Mouse (Mus musculus) embryonic facial prominence, embryonic 10.5 days (tissue): ENCODE results near the gene Gm11569. TPM values are rescaled to one million over a fixed set of nuclear protein-coding genes. Genes with fewer than 3 reads are reported as not detected.
"Not testable (repeated sequence)": the region's sequence is repeated elsewhere in the genome, so short reads cannot be mapped to it uniquely, and the experiment has no call there.

ENCODE experiments used
- DNase-seq: peaks from one replicate; pipeline ENCODE4 v3.0.0-alpha.2; 2017; ENCODE audit warnings: low spot score
- H3K27ac ChIP-seq: fragments of 300-500 bp; sonication (generic); replicated peaks from 2 replicates; pipeline ENCODE4 v1.5.1; 2016; ENCODE audit warnings: mild to moderate bottlenecking
- H3K27me3 ChIP-seq: fragments of 300-500 bp; sonication (generic); replicated peaks from 2 replicates; pipeline ENCODE4 v1.6.1; 2016; ENCODE audit warnings: low read depth, mild to moderate bottlenecking; ENCODE audit not compliant: poor library complexity, severe bottlenecking
- H3K36me3 ChIP-seq: fragments of 300-500 bp; sonication (generic); replicated peaks from 2 replicates; pipeline ENCODE4 v1.6.1; 2016; ENCODE audit warnings: mild to moderate bottlenecking, moderate library complexity
- H3K4me1 ChIP-seq: fragments of 300-500 bp; sonication (generic); 2 replicates; pipeline ENCODE4 v1.6.1; 2016
- H3K4me3 ChIP-seq: fragments of 300-500 bp; sonication (generic); 2 replicates; pipeline ENCODE4 v1.5.1; 2016; ENCODE audit warnings: mild to moderate bottlenecking, moderate library complexity
- H3K9me3 ChIP-seq: fragments of 300-500 bp; sonication (generic); 2 replicates; pipeline ENCODE4 v1.6.1; 2016; ENCODE audit warnings: mild to moderate bottlenecking
- whole genome bisulfite sequencing: fragments of 180-500 bp; shearing (Covaris S2); methylation state at CpG from one replicate; pipeline ENCODE4 v1.1.7; 2016; 5-methylcytosine and 5-hydroxymethylcytosine counted together
- polyA plus RNA-seq: library from polyadenylated mRNA; unstranded; fragments of >200 nt; fragmentation: Nextera tagmentation; extraction: Ambion mirVana; gene quantifications from 2 replicates; pipeline ENCODE4 v1.2.1, GENCODE M21; 2016

The Gm11569 gene
- polyA plus RNA-seq = not detected in 2 replicates

DNA sequence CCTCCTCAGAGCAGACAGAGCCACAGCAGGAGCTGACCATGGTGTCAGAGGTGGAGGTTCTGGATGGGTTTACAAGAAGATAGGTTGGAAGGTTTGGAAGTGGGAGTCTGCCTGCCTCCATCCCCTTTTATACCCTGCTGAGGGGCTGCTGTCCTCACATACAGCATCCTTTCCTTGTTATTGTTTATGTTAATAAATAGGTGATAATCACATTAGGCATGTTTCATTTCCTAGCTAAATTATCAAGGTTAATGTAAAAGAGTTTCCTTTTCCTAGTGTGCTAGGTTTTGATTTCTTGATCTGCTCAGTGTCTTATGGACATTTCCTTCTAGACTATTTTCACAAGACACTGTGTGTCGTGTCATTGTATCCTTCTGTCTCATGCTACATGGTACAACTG, at the start of gene Gm11569:
Gene Gm11569, minus strand, starts transcription at position 101 of the 400 bp plus-strand sequence.
- H3K27me3 ChIP-seq, DNase-seq, H3K4me3 ChIP-seq, H3K9me3 ChIP-seq, H3K36me3 ChIP-seq, H3K4me1 ChIP-seq, H3K27ac ChIP-seq: not testable (repeated sequence)
- no CpG with 5 or more reads among the region's 1 CpGs for WGBS

DNA sequence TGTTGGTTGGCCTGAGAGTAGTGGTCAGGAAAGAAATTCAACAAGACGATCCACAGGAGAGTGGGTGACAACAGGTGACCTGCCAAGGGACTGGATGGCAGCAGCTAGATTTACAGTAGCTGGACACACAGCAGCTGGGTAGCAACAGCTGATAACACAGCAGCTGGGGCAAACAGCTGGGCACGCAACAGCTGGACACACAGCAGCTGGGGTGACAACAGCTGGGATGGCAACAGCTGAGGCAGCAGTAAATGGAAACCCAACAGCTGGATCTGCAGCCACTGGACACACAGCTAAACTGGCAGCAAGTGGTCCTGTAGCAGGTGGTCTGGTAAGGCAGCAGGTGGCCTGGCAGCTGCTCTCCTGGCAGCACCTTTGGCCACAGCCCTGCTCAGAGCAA, 48.0 kb upstream of the Gm11569 start:
- Histone ChIP-seq H3K9me3 (no peaks in the 10 kb centered on the region), H3K4me3 (no peak overlapping the region), H3K4me1 (no peaks in the 10 kb centered on the region), H3K36me3 (no peaks in the 10 kb centered on the region), H3K27me3 (no peaks in the 10 kb centered on the region), H3K27ac (no peak overlapping the region)
- WGBS = 91% methylated on average over 2 of the region's 2 CpGs
- no peak for DNase-seq

DNA sequence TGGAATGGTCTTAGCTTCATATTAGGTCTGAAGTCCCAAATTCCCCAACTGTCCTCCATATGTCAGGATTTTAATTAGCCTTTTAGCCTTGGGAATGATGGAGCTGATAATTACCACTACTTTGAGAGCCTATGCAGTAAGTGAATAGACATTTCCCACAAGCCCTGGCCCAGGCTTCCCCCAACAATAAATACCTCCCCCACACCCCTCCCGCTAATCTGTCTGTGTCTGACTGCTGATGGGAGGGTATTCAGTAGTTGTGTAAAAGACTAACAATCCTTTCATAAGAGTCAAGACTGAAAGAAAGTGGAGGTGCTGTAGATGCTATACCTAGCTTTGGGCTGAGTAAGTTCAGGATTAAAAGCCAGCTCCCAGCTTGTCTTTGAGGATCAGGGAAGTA, 43.5 kb upstream of the Gm11569 start:
- Histone ChIP-seq H3K36me3 (no peaks in the 10 kb centered on the region), H3K4me3 (no peak overlapping the region), H3K27ac (no peak overlapping the region), H3K4me1 (no peaks in the 10 kb centered on the region), H3K27me3 (no peaks in the 10 kb centered on the region), H3K9me3 (no peaks in the 10 kb centered on the region)
- WGBS = 83% methylated on average over 1 of the region's 1 CpGs
- DNase-seq = no peak

DNA sequence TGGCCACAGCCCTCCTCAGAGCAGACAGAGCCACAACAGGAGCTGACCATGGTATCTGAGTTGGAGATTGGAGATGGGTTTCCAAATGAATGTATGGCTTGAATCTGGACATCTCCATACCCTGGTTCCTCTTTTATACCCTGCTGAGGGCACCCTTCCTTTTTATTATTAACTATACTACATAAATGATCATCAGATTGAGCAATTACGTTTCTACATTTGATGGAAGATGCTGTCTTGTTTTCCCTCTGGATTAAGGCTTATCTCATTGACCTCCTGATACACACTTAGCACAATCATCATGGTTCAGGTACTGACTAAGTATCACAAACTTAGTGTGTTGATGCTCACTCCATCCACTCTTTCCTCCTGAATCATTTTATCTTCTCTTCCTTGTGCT, 39.2 kb upstream of the Gm11569 start, which contains the start of gene 2300003K06Rik:
Gene 2300003K06Rik, minus strand, starts transcription at position 101 of the 400 bp plus-strand sequence.
- Histone ChIP-seq H3K4me3 (no peak within 1 kb of the TSS), H3K27ac (no peak within 1 kb of the TSS), H3K36me3 (no peaks in the 10 kb centered on the region), H3K4me1 (no peaks in the 10 kb centered on the region), H3K27me3 (no peaks in the 10 kb centered on the region), H3K9me3 (no peaks in the 10 kb centered on the region)
- DNase-seq = no peak
- 78% methylated on average over 1 of the region's 1 CpGs for WGBS

DNA sequence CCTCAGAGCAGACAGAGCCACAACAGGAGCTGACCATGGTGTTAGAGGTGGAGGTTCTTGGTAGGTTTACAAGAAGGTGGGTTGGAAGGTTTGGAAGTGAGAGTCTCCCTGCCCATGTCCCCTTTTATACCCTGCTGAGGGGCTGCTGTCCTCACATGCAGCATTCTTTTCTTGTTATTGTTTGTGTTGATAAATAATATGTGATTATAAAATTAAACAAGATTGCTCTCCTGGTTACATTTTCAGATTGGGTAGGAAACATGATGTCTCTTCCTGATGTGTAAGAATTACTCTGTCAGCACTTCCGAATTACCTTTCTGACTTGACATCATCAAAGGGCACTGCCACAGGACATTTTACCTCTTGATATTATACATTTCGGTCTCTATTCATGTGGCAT, 16.8 kb upstream of the Gm11569 start, which contains the start of gene Gm11564:
Gene Gm11564, minus strand, starts transcription at position 101 of the 400 bp plus-strand sequence.
- H3K36me3 ChIP-seq, H3K4me3 ChIP-seq, H3K27ac ChIP-seq, H3K4me1 ChIP-seq, H3K27me3 ChIP-seq, DNase-seq, H3K9me3 ChIP-seq: not testable (repeated sequence)
- 78% methylated on average over 2 of the region's 2 CpGs for WGBS

DNA sequence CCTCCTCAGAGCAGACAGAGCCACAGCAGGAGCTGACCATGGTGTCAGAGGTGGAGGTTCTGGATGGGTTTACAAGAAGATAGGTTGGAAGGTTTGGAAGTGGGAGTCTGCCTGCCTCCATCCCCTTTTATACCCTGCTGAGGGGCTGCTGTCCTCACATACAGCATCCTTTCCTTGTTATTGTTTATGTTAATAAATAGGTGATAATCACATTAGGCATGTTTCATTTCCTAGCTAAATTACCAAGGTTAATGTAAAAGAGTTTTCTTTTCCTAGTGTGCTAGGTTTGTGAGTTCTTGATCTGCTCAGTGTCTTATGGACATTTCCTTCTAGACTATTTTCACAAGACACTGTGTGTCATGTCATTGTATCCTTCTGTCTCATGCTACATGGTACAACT, 11.1 kb upstream of the Gm11569 start, which contains the start of gene Krtap4-13:
Gene Krtap4-13, minus strand, starts transcription at position 101 of the 400 bp plus-strand sequence.
- not testable (repeated sequence) for H3K4me1 ChIP-seq, H3K27ac ChIP-seq, DNase-seq, H3K36me3 ChIP-seq, H3K27me3 ChIP-seq, H3K9me3 ChIP-seq, H3K4me3 ChIP-seq

DNA sequence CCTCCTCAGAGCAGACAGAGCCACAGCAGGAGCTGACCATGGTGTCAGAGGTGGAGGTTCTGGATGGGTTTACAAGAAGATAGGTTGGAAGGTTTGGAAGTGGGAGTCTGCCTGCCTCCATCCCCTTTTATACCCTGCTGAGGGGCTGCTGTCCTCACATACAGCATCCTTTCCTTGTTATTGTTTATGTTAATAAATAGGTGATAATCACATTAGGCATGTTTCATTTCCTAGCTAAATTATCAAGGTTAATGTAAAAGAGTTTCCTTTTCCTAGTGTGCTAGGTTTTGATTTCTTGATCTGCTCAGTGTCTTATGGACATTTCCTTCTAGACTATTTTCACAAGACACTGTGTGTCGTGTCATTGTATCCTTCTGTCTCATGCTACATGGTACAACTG, 5.6 kb upstream of the Gm11569 start, which contains the start of gene Gm11554:
Gene Gm11554, minus strand, starts transcription at position 101 of the 400 bp plus-strand sequence.
- not testable (repeated sequence) for H3K27me3 ChIP-seq, H3K4me3 ChIP-seq, H3K4me1 ChIP-seq, H3K36me3 ChIP-seq, H3K9me3 ChIP-seq, H3K27ac ChIP-seq, DNase-seq
- WGBS = no CpG with 5 or more reads among the region's 1 CpGs

DNA sequence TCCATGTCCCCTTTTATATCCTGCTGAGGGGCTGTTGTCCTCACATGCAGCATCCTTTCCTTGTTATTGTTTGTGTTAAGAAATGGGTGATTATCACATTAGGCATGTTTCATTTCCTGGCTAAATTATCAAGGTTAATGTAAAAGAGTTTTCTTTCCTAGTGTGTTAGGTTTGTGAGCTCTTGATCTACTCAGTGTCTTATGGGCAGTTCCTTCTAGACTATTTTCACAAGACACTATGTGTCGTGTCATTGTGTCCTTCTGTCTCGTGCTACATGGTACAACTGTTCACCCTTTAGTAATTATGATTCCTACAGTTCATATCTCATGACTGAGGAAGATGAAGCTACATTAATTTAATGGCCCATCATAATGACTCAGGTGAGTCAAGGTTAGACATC, 5.4 kb downstream of the Gm11569 start, which contains the start of gene Gm11596:
Gene Gm11596, minus strand, starts transcription at position 101 of the 400 bp plus-strand sequence.
- 79% methylated on average over 2 of the region's 2 CpGs for WGBS
- Histone ChIP-seq H3K4me3 (no peak within 1 kb of the TSS), H3K27me3 (no peaks in the 10 kb centered on the region; the same call in 1 of the 2 replicates), H3K27ac (no peak within 1 kb of the TSS), H3K36me3 (no peaks in the 10 kb centered on the region), H3K4me1 (no peaks in the 10 kb centered on the region), H3K9me3 (no peaks in the 10 kb centered on the region)
- DNase-seq = no peak

DNA sequence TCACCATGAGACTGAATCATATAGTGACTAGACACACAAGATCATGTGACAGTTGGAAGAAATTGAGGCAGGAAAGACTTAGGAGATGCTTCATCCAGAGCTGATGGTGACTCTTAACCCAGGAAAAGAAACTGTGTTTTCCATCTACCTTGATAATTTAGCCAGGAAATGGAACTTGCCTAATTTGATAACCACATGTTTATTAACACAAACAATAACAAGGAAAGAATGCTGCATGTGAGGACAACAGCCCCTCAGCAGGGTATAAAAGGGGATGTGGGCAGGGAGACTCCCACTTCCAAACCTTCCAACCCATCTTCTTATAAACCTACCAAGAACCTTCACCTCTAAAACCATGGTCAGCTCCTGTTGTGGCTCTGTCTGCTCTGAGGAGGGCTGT, 13.8 kb downstream of the Gm11569 start, which contains the start of gene Krtap4-9:
Gene Krtap4-9, plus strand, starts transcription at position 301 of the 400 bp plus-strand sequence.
- not testable (repeated sequence) for H3K4me3 ChIP-seq, H3K27ac ChIP-seq, H3K9me3 ChIP-seq

DNA sequence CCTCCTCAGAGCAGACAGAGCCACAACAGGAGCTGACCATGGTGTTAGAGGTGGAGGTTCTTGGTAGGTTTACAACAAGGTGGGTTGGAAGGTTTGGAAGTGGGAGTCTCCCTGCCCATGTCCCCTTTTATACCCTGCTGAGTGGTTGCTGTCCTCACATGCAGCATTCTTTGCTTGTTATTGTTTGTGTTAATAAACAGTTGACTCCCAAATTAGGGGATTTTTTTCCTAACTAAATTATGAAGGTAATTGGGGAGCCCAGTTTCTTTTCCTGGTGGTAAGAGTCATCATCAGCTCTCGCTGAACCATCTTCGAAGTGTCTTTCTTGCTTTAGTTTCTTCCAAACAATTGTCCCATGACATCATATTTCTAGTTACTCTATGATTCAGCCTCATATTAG, 18.1 kb downstream of the Gm11569 start, which contains the start of gene Krtap4-8:
Gene Krtap4-8, minus strand, starts transcription at position 101 of the 400 bp plus-strand sequence.
- DNase-seq = no peak
- Histone ChIP-seq H3K9me3 (no peaks in the 10 kb centered on the region), H3K27ac (no peak within 1 kb of the TSS), H3K27me3 (no peaks in the 10 kb centered on the region), H3K4me3 (no peak within 1 kb of the TSS), H3K4me1 (peaks cover 10% of the 10 kb centered on the region), H3K36me3 (no peaks in the 10 kb centered on the region)
- WGBS = 95% methylated on average over 2 of the region's 2 CpGs

More for the DNA sequence above, 13.8 kb downstream of the Gm11569 start, which contains the start of gene Krtap4-9:
- H3K4me1 ChIP-seq, DNase-seq, H3K36me3 ChIP-seq, H3K27me3 ChIP-seq: not testable (repeated sequence)

DNA sequence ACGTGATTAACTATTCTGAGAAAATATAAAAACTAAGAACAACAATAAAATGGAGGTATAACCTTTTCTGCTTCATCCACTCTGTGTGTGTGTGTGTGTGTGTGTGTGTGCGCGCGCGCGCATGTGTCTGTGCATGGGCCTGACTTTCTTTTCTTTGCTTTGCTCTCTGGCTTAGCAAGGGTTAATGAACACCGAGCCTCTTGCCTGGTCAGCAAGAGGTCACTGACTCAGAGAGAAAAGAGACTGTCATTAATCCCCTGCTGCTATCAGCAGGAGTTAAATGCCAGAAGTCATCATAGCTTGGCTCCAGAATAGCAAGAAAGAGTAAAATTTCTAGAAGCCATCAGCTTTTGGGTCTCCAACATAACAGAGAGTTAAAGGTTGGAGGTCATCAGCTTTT, 20.3 kb downstream of the Gm11569 start:
- H3K9me3 ChIP-seq = no peaks in the 10 kb centered on the region

DNA sequence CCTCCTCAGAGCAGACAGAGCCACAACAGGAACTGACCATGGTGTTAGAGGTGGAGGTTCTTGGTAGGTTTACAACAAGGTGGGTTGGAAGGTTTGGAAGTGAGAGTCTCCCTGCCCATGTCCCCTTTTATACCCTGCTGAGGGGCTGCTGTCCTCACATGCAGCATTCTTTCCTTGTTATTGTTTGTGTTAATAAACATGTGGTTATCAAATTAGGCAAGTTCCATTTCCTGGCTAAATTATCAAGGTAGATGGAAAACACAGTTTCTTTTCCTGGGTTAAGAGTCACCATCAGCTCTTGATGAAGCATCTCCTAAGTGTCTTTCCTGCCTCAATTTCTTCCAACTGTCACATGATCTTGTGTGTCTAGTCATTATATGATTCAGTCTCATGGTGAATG, 25.9 kb downstream of the Gm11569 start, which contains the start of gene Gm11595:
Gene Gm11595, minus strand, starts transcription at position 101 of the 400 bp plus-strand sequence.
- not testable (repeated sequence) for H3K4me3 ChIP-seq, H3K36me3 ChIP-seq, H3K27ac ChIP-seq, H3K27me3 ChIP-seq, H3K9me3 ChIP-seq, DNase-seq, H3K4me1 ChIP-seq

More for the DNA sequence above, 20.3 kb downstream of the Gm11569 start:
- no peak overlapping the region for H3K4me3 ChIP-seq
- 58% methylated on average over 7 of the region's 7 CpGs for WGBS
- no peaks in the 10 kb centered on the region for H3K27me3 ChIP-seq
- no peaks in the 10 kb centered on the region for H3K36me3 ChIP-seq
- DNase-seq = peak; percentile 30
- no peak overlapping the region for H3K27ac ChIP-seq
- H3K4me1 ChIP-seq = peaks cover 10% of the 10 kb centered on the region

DNA sequence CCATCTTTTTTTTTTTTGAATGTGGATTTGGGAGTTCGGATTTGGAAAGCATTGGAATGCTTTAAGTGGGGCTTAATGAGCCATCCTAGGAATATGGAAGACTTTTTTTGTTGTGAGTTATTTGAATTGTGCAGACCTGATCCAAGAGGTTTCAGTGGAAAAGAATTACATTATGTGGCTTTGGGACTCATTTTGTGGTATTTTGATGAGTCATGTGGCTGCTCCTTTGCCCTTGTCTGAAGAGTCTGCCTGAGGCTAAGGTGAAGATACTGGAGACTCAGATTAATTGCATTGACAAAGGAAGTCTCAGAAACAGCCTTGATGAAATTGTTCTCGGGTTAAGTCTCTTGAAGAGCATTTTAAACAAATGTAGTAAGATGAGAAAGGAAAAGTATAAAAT, 30.3 kb downstream of the Gm11569 start:
- H3K4me1 ChIP-seq = no peaks in the 10 kb centered on the region
- DNase-seq = no peak
- H3K36me3 ChIP-seq = no peaks in the 10 kb centered on the region
- H3K9me3 ChIP-seq = no peaks in the 10 kb centered on the region
- H3K27me3 ChIP-seq = no peaks in the 10 kb centered on the region
- no peak overlapping the region for H3K27ac ChIP-seq
- H3K4me3 ChIP-seq = no peak overlapping the region
- 63% methylated on average over 2 of the region's 2 CpGs for WGBS
